Mouse (Mus musculus) kidney, adult 2 months (tissue): Measurements from ENCODE around the gene Stap2.

Source experiments
- CTCF ChIP-seq: fragments of 200-500 bp; conservative IDR thresholded peaks from 2 replicates; pipeline ENCODE4 v1.5.1; 2011; ENCODE audit warnings: low read depth, mild to moderate bottlenecking, control low read depth, low read length, moderate library complexity, mixed read lengths; ENCODE audit not compliant: insufficient read depth, insufficient read length
- POLR2A ChIP-seq: fragments of 200-500 bp; IDR thresholded peaks from one replicate; pipeline ENCODE4 v1.6.1; 2011; ENCODE audit warnings: low read depth, low read length, control low read depth

DNA sequence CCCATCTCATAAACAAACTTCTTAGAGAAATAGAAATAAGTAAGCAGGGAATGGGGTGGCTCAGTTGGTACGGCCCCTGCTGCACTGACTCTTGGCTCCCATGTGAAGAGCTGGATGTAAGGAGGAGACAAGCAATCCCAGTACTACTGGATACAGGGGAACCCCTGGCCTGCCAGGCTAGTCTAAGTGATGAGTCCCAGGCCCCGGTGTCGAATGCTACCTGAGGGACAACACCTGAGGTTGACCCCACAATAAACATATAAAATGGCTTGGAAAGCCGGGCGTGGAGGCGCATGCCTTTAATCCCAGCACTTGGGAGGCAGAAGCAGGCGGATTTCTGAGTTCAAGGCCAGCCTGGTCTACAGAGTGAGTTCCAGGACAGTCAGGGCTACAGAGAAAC lies 26.0 kb upstream of the Stap2 start:
- TF ChIP-seq CTCF, result no peak
- no peak for TF ChIP-seq POLR2A
